Mouse (Mus musculus) megakaryocyte-erythroid progenitor cell, adult 5-6 weeks (primary cell): ENCODE data around the gene Gm8113. TPM values are rescaled to one million over a fixed set of nuclear protein-coding genes. Genes with fewer than 3 reads are reported as not detected.
"Not testable (repeated sequence)": the region's sequence is repeated elsewhere in the genome, so short reads cannot be mapped to it uniquely, and the experiment has no call there.

Experiments
- ATAC-seq: replicated peaks from 2 replicates; pipeline ENCODE4 v1.8.0; 2016; ENCODE audit warnings: mild to moderate bottlenecking, inconsistent platforms; ENCODE audit not compliant: severe bottlenecking, poor library complexity, low FRiP score, low TSS enrichment
- total RNA-seq, 2 experiments: library from RNA; stranded (forward) in 1 of 2; stranded (reverse) in 1 of 2; fragments of 200-1000, 215-1000 nt in 1 of 2; fragments of >200 nt in 1 of 2; fragmentation: Nextera tagmentation in 1 of 2; gene quantifications; 2 replicates each; pipeline ENCODE4 v1.2.3; 2014 to 2017

Gm8113 gene
- total RNA-seq (2014; fragmentation: Nextera tagmentation) (9.8 and 13.6 TPM in 2 replicates), total RNA-seq (2017) (5.1 and 5.2 TPM in 2 replicates)

DNA sequence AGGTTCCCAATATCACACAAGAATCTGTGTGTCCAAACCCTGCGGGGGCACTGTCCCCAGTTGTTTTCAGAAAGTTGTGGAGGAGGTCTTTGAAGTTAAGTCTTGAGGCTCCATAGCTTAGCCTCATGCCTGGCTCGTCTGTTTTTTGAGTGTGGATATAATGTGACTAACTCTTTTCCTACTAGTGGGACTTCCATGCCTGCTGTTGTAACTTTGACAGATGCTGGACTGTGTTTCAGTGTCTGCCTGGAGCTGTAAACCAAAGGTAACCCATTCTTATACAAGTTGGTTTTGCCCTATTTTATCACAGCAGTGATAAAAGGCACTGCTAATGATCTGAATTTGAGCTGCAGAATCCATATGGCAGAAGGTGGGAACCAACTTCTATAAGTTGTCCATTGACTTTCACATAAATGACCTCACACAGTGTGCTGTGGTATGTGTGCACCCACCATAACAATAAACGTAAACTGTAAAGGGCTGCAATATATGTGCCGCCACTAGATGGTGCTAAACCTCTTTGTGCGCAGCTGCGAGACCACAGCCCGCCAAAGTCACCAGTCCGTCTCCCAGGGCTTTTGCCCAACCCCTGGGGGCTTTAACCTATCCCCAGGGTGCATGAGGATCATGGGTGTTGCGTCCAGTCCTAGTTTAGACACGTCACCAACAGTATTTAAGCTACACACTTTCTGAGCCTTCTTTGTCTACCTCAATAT lies at the start of gene Gm8113:
Gene Gm8113 (plus strand): TSS at position 703 of the 716 bp plus-strand sequence.
- ATAC-seq: peak; percentile 94

DNA sequence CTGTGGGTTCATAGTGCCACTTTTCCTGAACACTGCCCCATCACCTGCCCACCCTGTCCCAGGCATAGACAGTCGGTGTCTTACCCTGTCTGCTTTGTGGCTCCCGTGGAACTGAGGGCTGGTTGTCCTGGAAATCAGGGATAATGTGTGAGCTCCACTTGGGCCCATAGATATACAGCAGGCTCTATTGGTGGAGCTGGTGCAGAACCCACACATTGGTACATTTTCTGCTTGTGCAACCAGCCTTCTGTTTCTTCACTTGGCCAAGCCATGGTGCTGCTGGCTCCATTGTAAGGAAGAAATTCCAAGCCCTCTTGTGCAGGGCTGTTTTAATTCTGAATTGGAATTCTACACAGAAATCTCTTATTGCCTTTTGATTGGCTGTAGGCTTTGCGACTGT lies 49.8 kb upstream of the Gm8113 start, which contains the start of gene Ear1:
Gene Ear1 (minus strand): TSS at position 101 of the 400 bp plus-strand sequence.
- ATAC-seq: not testable (repeated sequence)

DNA sequence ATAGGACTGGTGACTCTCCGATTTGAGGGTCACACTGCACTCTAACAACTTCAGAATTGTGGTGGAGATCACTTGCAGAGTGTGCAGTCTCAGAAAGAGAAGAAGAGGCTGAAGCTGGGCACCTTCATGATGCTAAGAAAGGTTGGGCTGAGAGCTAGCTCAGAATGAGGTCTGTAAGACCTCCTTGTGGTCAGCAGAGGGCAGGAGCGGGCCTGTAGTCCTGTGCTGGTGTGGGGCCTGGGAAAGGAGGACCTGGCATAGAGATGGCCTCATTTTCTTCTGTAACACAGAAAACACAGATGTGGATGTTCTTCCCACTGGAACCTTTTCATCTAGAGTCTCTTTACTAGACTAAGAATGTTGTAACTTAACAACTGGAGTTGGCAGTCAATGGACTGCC lies 47.4 kb upstream of the Gm8113 start:
- ATAC-seq: peak; percentile 75; the same call in 1 of the 2 replicates

DNA sequence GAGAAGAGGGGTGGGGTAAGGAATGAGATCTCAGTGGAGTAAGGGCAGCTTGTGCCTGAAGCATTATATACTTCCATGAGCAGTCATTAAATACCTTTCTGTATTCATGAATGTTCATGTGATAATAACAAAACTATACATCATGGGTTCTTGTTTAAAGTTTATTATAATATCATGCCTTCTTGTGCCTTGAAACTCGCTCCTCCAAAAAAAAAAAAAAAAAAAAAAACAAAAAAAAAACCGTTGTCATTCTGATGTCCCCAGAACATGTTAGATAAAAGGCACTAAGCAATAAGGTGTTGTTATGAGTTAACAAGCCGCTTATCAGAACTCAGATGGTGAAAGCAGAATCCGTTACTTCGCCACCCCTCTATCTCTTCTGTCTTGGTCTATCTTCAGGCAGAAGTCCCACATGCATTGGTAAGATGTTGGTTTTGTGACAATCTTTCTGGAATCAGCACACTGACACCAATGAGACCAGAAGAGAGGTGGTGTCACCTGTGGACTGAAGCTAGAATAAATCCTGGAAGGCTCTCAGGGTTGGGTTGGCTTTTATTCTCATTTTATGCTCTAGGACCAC lies 45.1 kb upstream of the Gm8113 start:
- ATAC-seq: peak; percentile 75

GRCm38 (mm10) chr14:43886235-43886634 lies 39.0 kb upstream of the Gm8113 start:
- ATAC-seq: not testable (repeated sequence)

DNA sequence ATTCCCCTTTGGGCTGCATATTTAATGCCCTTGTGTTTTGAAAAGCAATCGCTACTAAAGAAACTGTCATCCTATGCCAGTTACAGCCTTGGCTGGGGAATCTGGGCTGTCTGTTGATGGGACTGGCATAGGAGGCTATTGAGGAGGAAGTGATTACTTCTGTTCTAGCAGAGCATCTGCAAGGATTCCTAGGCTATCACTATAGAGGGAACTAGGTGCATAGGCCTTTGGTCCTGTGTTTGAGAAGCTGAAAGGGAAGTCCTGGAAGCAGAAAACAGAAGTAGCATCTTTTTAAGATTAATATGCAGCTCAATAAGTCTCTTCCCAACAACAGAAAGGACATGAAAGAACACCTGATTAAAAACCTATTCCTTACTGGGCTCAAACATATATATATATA lies 33.9 kb upstream of the Gm8113 start:
- not testable (repeated sequence) for ATAC-seq

DNA sequence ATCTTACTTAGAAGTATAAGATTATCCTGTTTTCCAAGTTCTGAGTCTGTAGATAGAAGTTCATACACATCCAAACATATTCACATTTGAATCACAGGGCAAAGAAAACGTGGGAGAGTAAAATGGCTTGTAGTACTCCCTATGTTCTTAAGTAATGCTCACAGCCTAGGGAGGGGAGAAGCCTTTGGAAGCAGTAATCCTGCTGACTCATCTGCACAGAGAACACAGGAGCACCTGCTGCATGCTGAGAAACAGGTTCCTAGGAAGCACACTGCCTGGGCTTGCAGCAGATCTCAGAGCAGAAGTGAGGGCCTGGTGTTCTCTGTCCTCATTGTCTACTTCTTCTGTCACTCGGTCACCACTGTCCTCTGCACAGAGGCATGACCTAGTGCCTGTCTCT lies 29.8 kb upstream of the Gm8113 start:
- ATAC-seq: not testable (repeated sequence)

DNA sequence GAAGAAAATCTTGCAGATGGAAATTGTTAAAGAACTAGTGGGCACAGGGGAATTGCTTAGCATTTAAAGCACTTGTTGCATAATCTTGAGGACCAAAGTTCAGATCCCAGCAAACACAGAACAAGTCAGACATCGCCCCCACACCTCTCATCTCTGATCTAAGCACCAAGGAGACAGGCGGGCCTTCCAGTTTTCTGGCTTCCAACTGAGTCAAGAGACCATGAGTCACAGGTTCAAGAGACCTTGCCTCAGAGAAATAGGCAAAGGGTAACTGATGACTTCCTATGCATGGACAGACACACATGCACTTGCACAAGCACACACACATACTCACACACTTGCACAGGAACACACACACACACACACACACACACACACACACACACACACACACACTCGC lies 26.6 kb upstream of the Gm8113 start:
- not testable (repeated sequence) for ATAC-seq

DNA sequence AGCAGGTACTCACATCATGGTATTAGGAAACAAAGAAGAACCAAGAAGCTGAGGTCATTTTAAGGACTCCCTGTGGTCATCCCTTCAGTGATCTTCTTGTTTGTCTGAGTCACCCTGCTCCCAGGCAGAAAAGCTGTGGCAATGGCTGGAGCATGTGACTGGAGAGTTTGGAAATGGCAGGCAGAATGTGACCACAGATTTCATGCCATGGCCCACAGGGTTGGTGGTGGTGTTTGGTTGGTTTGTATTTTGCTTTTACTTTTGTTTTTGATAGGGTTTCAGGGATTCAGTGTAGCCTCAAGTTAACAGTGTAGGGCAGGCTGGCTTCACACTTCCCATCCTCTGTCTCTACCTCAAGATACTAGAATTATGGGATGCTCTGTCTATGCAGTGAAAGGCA lies 7.0 kb upstream of the Gm8113 start:
- ATAC-seq: not testable (repeated sequence)

- ATAC-seq: not testable (repeated sequence)
Measured at GRCm38 (mm10) chr14:43923459-43923858, 1.7 kb upstream of the Gm8113 start, which contains the start of gene Ear10. Gene Ear10 (minus strand): TSS chr14:43923559.

GRCm38 (mm10) chr14:43925404-43925950 lies 287 bp downstream of the Gm8113 start:
- ATAC-seq: peak; percentile 75

DNA sequence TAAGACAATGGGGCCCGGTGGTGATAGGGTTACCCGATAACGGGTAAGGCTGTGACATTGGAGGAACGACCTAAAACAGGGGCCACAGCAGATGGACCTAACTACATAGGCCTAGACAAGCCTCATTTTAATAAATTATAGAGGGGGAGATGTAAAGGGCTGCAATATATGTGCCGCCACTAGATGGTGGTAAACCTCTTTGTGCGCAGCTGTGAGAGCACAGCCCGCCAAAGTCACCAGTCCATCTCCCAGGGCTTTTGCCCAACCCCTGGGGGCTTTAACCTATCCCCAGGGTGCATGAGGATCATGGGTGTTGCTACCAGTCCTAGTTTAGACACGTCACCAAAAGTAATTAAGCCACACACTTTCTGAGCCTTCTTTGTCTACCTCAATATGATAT lies 7.8 kb downstream of the Gm8113 start:
- ATAC-seq: peak; percentile 65; the same call in 1 of the 2 replicates

GRCm38 (mm10) chr14:43933399-43933798 lies 8.2 kb downstream of the Gm8113 start:
- ATAC-seq: not testable (repeated sequence)

- not testable (repeated sequence) for ATAC-seq
Measured at GRCm38 (mm10) chr14:43953382-43953781, 28.2 kb downstream of the Gm8113 start.

GRCm38 (mm10) chr14:43955074-43955473 lies 29.9 kb downstream of the Gm8113 start:
- not testable (repeated sequence) for ATAC-seq

GRCm38 (mm10) chr14:43956769-43957168 lies 31.6 kb downstream of the Gm8113 start, which contains the start of gene Ang5:
Gene Ang5 (plus strand): TSS chr14:43957069.
- ATAC-seq: not testable (repeated sequence)
